Mouse (Mus musculus): ENCODE results near the gene Lamb2.

- no peak for TF ChIP-seq EP300 (IDR thresholded peaks at IDR 0.05; ENCODE audit: insufficient read depth, low read depth, low read length)
- TF ChIP-seq CTCF (IDR thresholded peaks at IDR 0.05): no peak
These were observed 10.1 kb upstream of the Lamb2 start for GRCm38 (mm10) chr9:108469430-108469829.

Measured in heart, adult 2 months (tissue).